Mouse (Mus musculus) ovary, postnatal 14 days (tissue): ENCODE measurements around the gene H2-M10.2.
"Not testable (repeated sequence)": the region's sequence is repeated elsewhere in the genome, so short reads cannot be mapped to it uniquely, and the experiment has no call there.

Experiments
- DNase-seq: peaks from one replicate; pipeline ENCODE4 v3.0.0; 2022; ENCODE audit warnings: low spot score

The H2-M10.2 gene

DNA sequence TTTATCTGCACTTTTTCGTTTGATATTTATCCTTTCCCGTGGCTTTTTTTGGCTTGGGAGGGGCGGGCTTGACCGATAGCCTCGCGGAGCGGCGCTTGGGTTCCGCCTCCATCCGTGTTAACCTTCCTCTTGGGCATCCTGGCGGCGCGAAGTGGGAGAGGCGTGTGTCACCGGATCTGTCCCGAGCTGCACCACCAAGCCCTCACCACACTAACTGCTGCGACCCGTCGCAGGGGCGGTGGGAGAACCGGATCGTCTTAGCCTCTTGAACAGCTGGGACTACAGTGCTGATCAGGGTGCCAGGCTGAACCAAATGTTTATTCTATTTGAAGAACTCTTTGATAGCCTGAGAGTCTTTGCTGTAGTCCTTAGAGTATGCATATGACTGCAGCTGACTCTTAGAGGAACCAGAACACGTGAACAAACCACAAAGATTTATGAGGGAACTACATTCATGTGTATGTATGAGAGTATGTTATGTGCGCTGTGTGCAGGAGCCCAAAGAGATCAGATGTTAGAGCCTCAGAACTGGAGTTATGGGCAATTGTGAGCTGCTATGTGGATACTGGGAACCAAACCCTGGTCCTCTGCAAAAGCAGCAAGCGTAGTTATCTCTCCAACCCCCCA lies 33.9 kb downstream of the H2-M10.2 start:
- no peak for DNase-seq

DNA sequence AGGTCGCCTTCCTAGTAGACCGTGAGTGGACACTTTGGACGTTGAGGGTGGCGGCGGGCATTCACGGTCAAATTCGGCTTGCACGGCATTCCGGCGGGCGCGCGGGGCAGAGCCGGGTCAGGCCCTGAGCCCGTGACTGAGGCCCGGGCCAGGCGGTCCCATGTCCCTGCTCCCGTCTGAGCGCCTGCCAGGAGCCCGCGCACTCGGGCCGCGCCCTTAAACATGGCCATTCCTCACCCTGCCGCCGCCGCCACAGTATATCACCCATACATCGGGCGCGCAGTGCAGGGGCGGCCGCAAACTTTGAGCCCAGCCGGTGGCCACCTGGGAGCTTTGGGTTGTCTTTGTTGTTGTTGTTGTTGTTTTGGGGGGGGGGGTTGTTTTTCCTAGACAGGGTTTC lies 37.4 kb downstream of the H2-M10.2 start:
- DNase-seq, result no peak

DNA sequence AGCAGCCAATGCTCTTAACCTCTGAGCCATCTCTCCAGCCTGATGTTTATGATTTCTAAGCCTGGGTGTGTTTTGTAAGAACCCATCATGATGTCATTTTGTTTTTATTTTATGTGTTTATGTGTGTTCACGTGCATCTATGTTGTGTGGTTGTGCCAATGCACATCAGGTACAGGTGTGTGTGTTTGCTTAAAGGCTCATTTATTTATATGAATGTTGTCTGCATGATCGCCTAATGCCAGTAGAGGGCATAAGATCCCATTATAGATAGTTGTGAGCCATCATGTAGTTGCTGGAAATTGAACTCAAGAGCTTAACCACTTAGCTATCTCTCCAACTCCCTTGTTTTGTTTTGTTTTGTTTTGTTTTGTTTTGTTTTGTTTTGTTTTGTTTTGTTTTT lies 40.5 kb downstream of the H2-M10.2 start:
- DNase-seq, result no peak

DNA sequence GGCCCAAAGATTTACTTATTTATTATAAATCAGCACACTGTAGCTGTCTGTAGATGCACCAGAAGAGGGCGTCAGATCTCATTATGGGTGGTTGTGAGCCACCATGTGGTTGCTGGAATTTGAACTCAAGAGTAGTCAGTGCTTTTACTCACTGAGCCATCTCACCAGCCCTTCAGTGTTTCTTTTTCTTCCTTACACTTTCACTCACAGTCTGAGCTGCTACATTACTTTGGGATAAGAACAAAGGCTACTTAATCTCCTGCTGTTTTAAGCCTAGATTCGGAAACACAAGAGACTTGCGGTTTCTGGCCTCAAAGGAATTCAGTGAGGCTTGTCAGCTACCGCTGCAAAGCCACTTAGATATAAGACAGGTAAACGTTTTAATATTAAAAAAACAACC lies 42.3 kb downstream of the H2-M10.2 start:
- DNase-seq, result no peak

GRCm38 (mm10) chr17:36240637-36241213 lies 45.6 kb downstream of the H2-M10.2 start:
- DNase-seq, result no peak

GRCm38 (mm10) chr17:36237321-36237921 lies 48.9 kb downstream of the H2-M10.2 start:
- DNase-seq, result no peak

GRCm38 (mm10) chr17:36235300-36235699 lies 51.0 kb downstream of the H2-M10.2 start:
- DNase-seq, result not testable (repeated sequence)
